Mouse (Mus musculus) kidney, embryonic 16.5 days (tissue): ENCODE results near the gene Aff1. TPM values are rescaled to one million over a fixed set of nuclear protein-coding genes. Genes with fewer than 3 reads are reported as not detected.

Experiments used
- ATAC-seq: fragments of 200-750 bp; cut with Nextera tagmentation; 2 replicates; pipeline ENCODE4 v1.8.0; 2017; ENCODE audit warnings: moderate TSS enrichment; ENCODE audit not compliant: low FRiP score, low TSS enrichment
- H3K27ac ChIP-seq: fragments of 300-500 bp; sonication (generic); 2 replicates; pipeline ENCODE4 v1.5.1; 2014; ENCODE audit warnings: low read length
- H3K27me3 ChIP-seq: fragments of 300-500 bp; sonication (generic); 2 replicates; pipeline ENCODE4 v1.6.1; 2014; ENCODE audit warnings: low read length, control low read depth, mixed read lengths; ENCODE audit not compliant: insufficient read depth
- H3K36me3 ChIP-seq: fragments of 300-500 bp; sonication (generic); 2 replicates; pipeline ENCODE4 v1.6.1; 2014; ENCODE audit warnings: low read length, control low read depth, mixed read lengths; ENCODE audit not compliant: insufficient read depth
- H3K4me1 ChIP-seq: fragments of 300-500 bp; sonication (generic); 2 replicates; pipeline ENCODE4 v1.6.1; 2014; ENCODE audit warnings: low read length, control low read depth, mixed read lengths; ENCODE audit not compliant: insufficient read depth
- H3K4me2 ChIP-seq: fragments of 300-500 bp; sonication (generic); replicated peaks from 2 replicates; pipeline ENCODE4 v1.6.1; 2014; ENCODE audit warnings: low read depth, low read length
- H3K4me3 ChIP-seq: fragments of 300-500 bp; sonication (generic); 2 replicates; pipeline ENCODE4 v1.5.1; 2014; ENCODE audit warnings: mild to moderate bottlenecking, low read length
- H3K9ac ChIP-seq: fragments of 300-500 bp; sonication (generic); replicated peaks from 2 replicates; pipeline ENCODE4 v1.6.1; 2014; ENCODE audit warnings: low read length
- H3K9me3 ChIP-seq: fragments of 300-500 bp; sonication (generic); 2 replicates; pipeline ENCODE4 v1.6.1; 2016; ENCODE audit warnings: low read length, control low read depth
- WGBS: fragments of 180-500 bp; shearing (Covaris S2); extraction: QIAGEN DNeasy Blood & Tissue Kit; methylation state at CpG from one replicate; pipeline ENCODE4 v1.1.7; 2014; 5-methylcytosine and 5-hydroxymethylcytosine counted together
- polyA plus RNA-seq: library from polyadenylated mRNA; unstranded; fragments of >200 nt; fragmentation: Nextera tagmentation; extraction: Ambion mirVana; gene quantifications from 2 replicates; pipeline ENCODE4 v1.2.1, GENCODE M21; 2015

Aff1 gene
- polyA plus RNA-seq, 1 experiment from 2014 or later = 13.2 TPM

DNA sequence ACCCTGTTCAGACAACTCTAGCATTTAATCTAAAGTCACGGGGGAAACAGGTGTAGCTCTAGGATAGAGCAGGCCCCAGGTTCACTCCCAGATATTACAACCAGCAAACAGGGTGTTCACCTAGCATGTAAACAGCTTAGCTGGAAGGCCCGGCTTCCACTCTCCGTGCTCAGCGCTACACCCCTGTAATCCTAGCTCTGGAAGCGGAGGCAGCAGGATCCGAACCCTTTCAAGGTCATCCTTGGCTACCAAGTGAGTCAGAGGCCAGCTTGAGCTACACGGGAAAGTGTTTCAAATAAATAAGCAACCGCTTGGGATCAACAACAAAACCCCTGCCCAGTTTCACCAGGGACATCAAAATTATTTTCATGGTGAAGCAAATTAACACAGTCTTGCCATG is 2.0 kb upstream of the Aff1 start:
- H3K9me3 ChIP-seq = no peaks in the 10 kb centered on the region
- H3K36me3 ChIP-seq = no peaks in the 10 kb centered on the region
- H3K4me2 ChIP-seq = no peak overlapping the region
- WGBS = 85% methylated on average over 8 of the region's 8 CpGs
- H3K9ac ChIP-seq = no peak overlapping the region
- no peak overlapping the region for H3K4me3 ChIP-seq
- ATAC-seq = no peak
- no peak overlapping the region for H3K27ac ChIP-seq
- peaks cover 8% of the 10 kb centered on the region; the same call in 1 of the 2 replicates for H3K27me3 ChIP-seq
- H3K4me1 ChIP-seq = 0 out of 2 replicates have a peak, but pooled peaks cover 3% of the 10 kb centered on the region

DNA sequence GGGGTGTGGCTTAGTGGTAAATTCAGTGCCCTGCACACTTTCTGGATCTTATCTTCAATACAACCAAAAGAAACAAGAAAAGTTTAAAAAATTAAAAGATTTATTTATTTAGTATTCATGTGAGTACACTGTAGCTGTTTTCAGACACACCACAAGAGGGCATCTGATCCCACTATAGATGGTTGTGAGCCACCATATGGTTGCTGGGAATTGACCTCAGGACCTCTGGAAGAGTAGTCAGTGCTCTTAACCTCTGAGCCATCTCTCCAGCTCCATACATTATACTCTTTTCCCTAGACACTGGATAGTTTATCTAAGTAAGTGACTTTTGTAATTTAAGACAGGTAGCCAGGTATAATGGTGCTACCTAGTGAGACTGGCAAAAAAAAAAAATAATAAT is 1.0 kb upstream of the Aff1 start:
- Histone ChIP-seq H3K4me1 (0 out of 2 replicates have a peak, but pooled peaks cover 3% of the 10 kb centered on the region), H3K9ac (no peak overlapping the region), H3K36me3 (no peaks in the 10 kb centered on the region), H3K4me2 (peak overlapping the region; percentile 99), H3K27me3 (peaks cover 8% of the 10 kb centered on the region; the same call in 1 of the 2 replicates), H3K4me3 (no peak overlapping the region; the same call in 1 of the 2 replicates), H3K9me3 (no peaks in the 10 kb centered on the region), H3K27ac (no peak overlapping the region)
- no peak for ATAC-seq

DNA sequence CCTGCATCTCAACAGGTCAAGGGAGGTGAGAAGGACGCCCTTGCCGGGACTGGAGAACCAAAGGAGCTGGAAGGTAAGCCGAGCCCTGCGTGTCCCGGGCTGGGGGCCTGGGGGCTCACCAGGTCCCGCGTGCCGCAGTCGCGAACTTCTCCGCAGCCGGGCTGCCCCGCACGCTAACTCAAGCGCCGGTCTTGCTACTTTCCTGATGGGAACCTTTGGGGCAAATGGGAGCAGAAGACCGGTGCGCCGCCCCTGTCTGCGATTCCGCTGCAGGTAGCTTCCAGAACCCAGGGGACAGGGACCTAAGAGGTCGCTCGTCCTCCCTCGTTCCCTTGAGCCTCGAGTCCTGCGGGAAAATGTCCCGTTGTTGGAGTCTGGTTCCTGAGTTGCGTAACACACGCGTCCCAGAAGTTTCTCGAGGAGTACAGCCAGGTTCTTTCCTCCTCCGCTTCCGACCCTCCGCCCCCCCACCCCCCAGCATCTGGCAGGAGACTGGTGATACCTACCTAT is 412 bp downstream of the Aff1 start:
- peak overlapping the region; percentile 75 for H3K4me3 ChIP-seq
- WGBS = under 1% methylated on average over 33 of the region's 34 CpGs
- H3K27ac ChIP-seq = no peak overlapping the region
- H3K36me3 ChIP-seq = no peaks in the 10 kb centered on the region
- peak; percentile 36 for ATAC-seq
- H3K27me3 ChIP-seq = peaks cover 8% of the 10 kb centered on the region; the same call in 1 of the 2 replicates
- H3K4me2 ChIP-seq = peak overlapping the region; percentile 99
- H3K9ac ChIP-seq = peak overlapping the region; percentile 69
- H3K9me3 ChIP-seq = no peaks in the 10 kb centered on the region
- H3K4me1 ChIP-seq = 0 out of 2 replicates have a peak, but pooled peaks cover 9% of the 10 kb centered on the region

DNA sequence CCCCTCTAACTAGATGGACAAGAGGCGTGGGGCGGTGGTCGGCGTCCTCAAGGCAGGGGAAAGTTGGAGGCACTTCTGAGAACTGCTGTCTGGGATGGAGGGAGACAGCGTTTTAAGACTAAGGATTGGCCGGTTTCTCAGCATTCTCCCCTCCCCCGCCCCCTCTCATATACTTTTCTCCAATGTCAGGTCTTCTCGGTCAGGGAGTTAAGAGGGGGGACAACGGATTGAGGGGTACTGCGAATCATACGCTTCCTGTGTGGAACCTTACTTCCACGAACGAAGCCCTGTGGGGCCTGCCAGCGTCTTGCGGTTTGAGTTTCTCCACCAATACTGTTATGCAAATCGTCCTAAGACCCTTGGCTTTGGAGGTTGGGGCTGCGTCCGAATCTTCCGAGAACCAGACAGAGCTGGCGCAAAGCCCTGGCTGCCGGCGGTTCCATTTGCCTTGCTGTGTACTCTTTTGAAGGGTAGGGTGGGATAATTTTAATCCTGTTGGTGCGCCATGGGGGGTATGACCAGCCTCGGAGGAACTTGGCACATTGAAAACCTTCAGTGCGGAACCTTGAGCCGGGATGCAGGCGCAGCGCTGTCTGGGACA is 967 bp downstream of the Aff1 start:
- Histone ChIP-seq H3K27me3 (peaks cover 8% of the 10 kb centered on the region; the same call in 1 of the 2 replicates), H3K4me2 (peak overlapping the region; percentile 99), H3K9ac (peak overlapping the region; percentile 69), H3K4me1 (0 out of 2 replicates have a peak, but pooled peaks cover 12% of the 10 kb centered on the region), H3K4me3 (peak overlapping the region; percentile 75), H3K9me3 (no peaks in the 10 kb centered on the region), H3K36me3 (no peaks in the 10 kb centered on the region), H3K27ac (no peak overlapping the region)
- under 1% methylated on average over 28 of the region's 28 CpGs for WGBS
- ATAC-seq = no peak; the same call in 1 of the 2 replicates

DNA sequence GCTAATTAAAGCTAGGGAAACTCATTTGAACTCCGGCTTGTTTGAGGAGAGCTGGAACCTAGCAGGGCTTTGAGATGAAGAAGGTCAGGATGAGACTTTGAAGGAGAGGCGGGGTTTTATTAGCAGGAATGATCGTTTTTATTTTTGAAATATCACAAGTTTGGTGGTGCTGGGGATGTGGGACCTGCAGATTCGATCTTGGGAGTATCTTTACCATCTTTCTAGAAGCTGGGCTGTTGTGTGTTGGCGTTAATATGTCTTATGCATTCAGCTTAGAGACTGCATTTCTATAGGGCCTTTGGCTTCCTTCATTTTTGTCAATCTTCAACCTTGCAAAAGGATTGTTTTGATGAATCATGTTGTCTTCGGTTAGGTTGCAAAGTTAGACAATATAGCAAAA is 1.9 kb downstream of the Aff1 start:
- peak overlapping the region; percentile 99 for H3K4me2 ChIP-seq
- peaks cover 8% of the 10 kb centered on the region; the same call in 1 of the 2 replicates for H3K27me3 ChIP-seq
- H3K9me3 ChIP-seq = no peaks in the 10 kb centered on the region
- no peaks in the 10 kb centered on the region for H3K36me3 ChIP-seq
- no peak overlapping the region for H3K9ac ChIP-seq
- H3K4me1 ChIP-seq = 0 out of 2 replicates have a peak, but pooled peaks cover 12% of the 10 kb centered on the region
- no peak overlapping the region for H3K27ac ChIP-seq
- ATAC-seq = no peak
- 39% methylated on average over 6 of the region's 6 CpGs for WGBS
- H3K4me3 ChIP-seq = peak overlapping the region; percentile 75

DNA sequence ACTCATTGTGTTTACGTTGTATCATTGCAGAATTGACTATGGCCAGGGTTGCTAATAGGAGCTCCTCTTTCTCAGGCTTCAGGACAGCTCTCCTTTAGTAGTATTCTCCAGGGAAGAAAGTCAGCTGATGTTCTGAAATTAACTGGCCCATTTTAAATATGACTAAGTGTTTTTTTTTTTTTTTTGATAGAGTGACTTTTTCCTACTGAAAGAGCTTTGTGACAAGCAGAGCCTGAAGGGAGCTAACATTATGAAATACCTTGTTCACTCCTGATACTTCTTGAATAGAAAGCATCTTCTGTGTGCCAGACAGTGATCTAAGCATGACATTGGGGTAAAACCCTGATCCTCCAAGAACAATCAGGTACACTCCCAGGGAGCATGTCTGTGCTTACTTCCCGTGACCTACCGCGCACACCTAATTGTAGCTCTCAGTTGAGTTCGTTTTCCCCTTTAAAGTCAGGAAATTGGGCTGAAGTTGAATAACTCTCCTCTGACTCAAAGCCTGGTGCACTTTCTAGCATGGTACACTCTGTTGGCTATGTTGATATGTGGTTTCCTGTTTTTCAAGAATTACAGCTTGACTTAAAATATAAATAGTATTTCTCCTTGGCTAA is 5.8 kb downstream of the Aff1 start:
- Histone ChIP-seq H3K4me3 (no peak overlapping the region), H3K4me2 (no peak overlapping the region), H3K27ac (no peak overlapping the region), H3K9me3 (no peaks in the 10 kb centered on the region), H3K4me1 (0 out of 2 replicates have a peak, but pooled peaks cover 9% of the 10 kb centered on the region), H3K36me3 (no peaks in the 10 kb centered on the region), H3K9ac (no peak overlapping the region), H3K27me3 (peaks cover 8% of the 10 kb centered on the region; the same call in 1 of the 2 replicates)
- 53% methylated on average over 5 of the region's 5 CpGs for WGBS
- ATAC-seq = no peak

DNA sequence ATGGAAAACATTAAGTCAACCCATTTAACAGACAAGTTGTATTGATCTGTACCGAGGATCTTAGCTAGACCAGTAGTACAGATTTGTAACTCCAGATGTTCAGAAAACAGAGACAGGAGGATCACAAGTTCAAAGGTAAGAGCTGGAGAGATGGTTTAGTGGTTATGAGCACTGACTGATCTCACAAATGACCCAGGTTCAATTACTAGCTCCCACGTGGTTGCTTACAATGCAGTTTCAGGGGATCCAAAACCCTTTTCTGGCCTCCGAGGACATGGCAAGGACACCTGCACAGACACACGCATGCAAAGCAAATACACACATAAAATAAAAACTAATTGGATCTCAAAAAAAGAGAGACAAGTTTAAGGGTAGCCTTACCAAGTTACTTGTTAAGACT is 6.4 kb downstream of the Aff1 start:
- Histone ChIP-seq H3K4me3 (no peak overlapping the region), H3K4me1 (0 out of 2 replicates have a peak, but pooled peaks cover 9% of the 10 kb centered on the region), H3K27me3 (peaks cover 5% of the 10 kb centered on the region; the same call in 1 of the 2 replicates), H3K36me3 (no peaks in the 10 kb centered on the region), H3K27ac (no peak overlapping the region), H3K4me2 (no peak overlapping the region), H3K9me3 (no peaks in the 10 kb centered on the region), H3K9ac (no peak overlapping the region)
- ATAC-seq = no peak
- WGBS = 70% methylated on average over 4 of the region's 4 CpGs

DNA sequence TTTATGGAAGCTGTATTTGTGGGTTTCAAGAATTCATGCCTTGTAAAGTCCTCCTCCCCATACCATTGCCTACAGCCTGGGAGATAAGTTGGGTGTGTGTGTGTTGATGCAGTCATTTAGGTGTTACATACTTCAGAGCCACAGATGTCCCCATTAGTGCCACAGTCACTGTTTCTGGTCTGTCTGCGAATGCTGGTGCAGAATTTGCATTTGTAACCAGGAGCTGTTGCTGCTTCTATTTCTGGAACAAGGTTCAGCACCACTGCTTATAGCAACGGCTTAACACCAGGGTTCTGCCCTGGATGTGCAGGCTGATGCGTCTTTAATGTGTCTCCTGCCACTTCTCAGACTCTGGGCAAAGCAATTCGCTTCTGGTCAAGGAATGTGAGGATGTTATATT is 7.4 kb downstream of the Aff1 start:
- H3K36me3 ChIP-seq = no peaks in the 10 kb centered on the region
- no peak overlapping the region for H3K9ac ChIP-seq
- no peak overlapping the region for H3K4me3 ChIP-seq
- H3K9me3 ChIP-seq = no peaks in the 10 kb centered on the region
- 0 out of 2 replicates have a peak, but pooled peaks cover 9% of the 10 kb centered on the region for H3K4me1 ChIP-seq
- 33% methylated on average over 4 of the region's 4 CpGs for WGBS
- ATAC-seq = no peak
- no peak overlapping the region for H3K27ac ChIP-seq
- H3K27me3 ChIP-seq = no peaks in the 10 kb centered on the region
- H3K4me2 ChIP-seq = no peak overlapping the region

DNA sequence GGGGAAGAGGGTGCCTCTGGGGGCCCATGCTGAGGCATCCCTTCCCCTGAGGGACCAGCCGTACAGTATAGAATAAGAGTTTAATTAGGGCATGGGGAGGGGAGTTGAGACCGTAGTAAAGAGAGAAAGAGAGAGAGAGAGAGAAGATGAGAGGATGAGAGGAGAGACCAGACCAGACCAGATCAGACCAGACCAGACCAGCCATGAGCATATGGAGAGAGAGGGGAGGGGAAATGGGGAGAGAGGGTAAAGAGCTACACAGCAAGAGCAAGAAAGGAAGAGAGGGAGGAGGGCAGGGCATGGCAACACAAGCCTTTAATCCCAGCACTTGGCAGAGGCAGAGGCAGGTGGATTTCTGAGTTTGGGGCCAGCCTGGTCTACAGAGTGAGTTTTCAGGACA is 8.5 kb downstream of the Aff1 start:
- Histone ChIP-seq H3K27me3 (no peaks in the 10 kb centered on the region), H3K4me3 (no peak overlapping the region), H3K4me1 (0 out of 2 replicates have a peak, but pooled peaks cover 9% of the 10 kb centered on the region), H3K4me2 (no peak overlapping the region), H3K9ac (no peak overlapping the region), H3K36me3 (no peaks in the 10 kb centered on the region), H3K9me3 (no peaks in the 10 kb centered on the region), H3K27ac (no peak overlapping the region)
- 77% methylated on average over 2 of the region's 2 CpGs for WGBS
- no peak for ATAC-seq

DNA sequence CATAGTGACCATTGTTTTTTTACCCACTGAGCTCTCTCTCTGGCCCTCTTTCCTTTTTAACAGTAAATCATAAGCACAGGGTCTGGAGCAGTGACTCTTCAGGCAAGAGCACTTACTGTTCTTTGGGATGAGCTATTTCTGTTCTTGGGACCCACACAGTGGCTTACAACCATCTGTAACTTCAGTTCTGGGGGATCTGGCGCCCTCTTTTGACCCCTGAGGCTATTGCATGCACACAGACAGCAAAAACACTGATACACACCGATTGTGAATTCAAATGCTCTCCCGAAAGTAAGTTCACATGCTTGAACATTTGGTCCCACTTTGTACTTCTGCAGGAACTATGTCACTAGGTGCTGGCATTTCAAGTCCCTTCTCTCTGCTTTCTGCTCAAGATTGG is 9.3 kb downstream of the Aff1 start:
- H3K4me3 ChIP-seq = no peak overlapping the region
- no peak overlapping the region for H3K4me2 ChIP-seq
- no peak overlapping the region for H3K27ac ChIP-seq
- no peaks in the 10 kb centered on the region for H3K27me3 ChIP-seq
- no peaks in the 10 kb centered on the region for H3K9me3 ChIP-seq
- ATAC-seq = no peak
- WGBS = 76% methylated on average over 3 of the region's 3 CpGs
- H3K9ac ChIP-seq = no peak overlapping the region
- 0 out of 2 replicates have a peak, but pooled peaks cover 9% of the 10 kb centered on the region for H3K4me1 ChIP-seq
- H3K36me3 ChIP-seq = no peaks in the 10 kb centered on the region
